Mouse (Mus musculus) stomach, postnatal 0 days (tissue): ENCODE data around the gene Znrf3. TPM values are rescaled to one million over a fixed set of nuclear protein-coding genes. Genes with fewer than 3 reads are reported as not detected.
A peak's percentile ranks its signal among the peaks of the same experiment; 100 is the strongest.

Source experiments
- ATAC-seq: fragments of 200-750 bp; cut with Nextera tagmentation; 2 replicates; pipeline ENCODE4 v1.8.0; 2017; ENCODE audit not compliant: low FRiP score, low TSS enrichment
- DNase-seq: peaks from one replicate; pipeline ENCODE4 v3.0.0-alpha.2; 2016; ENCODE audit warnings: low spot score
- H3K27ac ChIP-seq: fragments of 300-500 bp; sonication (generic); replicated peaks from 2 replicates; pipeline ENCODE4 v1.5.1; 2014; ENCODE audit warnings: mild to moderate bottlenecking, control low read depth
- H3K27me3 ChIP-seq: fragments of 300-500 bp; sonication (generic); 2 replicates; pipeline ENCODE4 v1.6.1; 2014; ENCODE audit warnings: low read length; ENCODE audit not compliant: control insufficient read depth, insufficient read depth
- H3K36me3 ChIP-seq: fragments of 300-500 bp; sonication (generic); 2 replicates; pipeline ENCODE4 v1.6.1; 2014; ENCODE audit warnings: low read length, mixed read lengths; ENCODE audit not compliant: control insufficient read depth, insufficient read depth
- H3K4me1 ChIP-seq: fragments of 300-500 bp; sonication (generic); replicated peaks from 2 replicates; pipeline ENCODE4 v1.6.1; 2014; ENCODE audit warnings: antibody characterized with exemption; ENCODE audit not compliant: control insufficient read depth, insufficient read depth
- H3K4me2 ChIP-seq: fragments of 300-500 bp; sonication (generic); replicated peaks from 2 replicates; pipeline ENCODE4 v1.6.1; 2014; ENCODE audit warnings: low read depth, mild to moderate bottlenecking, control low read depth, moderate library complexity
- H3K4me3 ChIP-seq: fragments of 300-500 bp; sonication (generic); 2 replicates; pipeline ENCODE4 v1.5.1; 2014; ENCODE audit warnings: low read depth, low read length, control low read depth
- H3K9ac ChIP-seq: fragments of 300-500 bp; sonication (generic); 2 replicates; pipeline ENCODE4 v1.6.1; 2014; ENCODE audit warnings: mild to moderate bottlenecking, low read length, control low read depth, mixed read lengths
- H3K9me3 ChIP-seq: fragments of 300-500 bp; sonication (generic); 2 replicates; pipeline ENCODE4 v1.6.1; 2016; ENCODE audit warnings: low read length; ENCODE audit not compliant: control insufficient read depth
- CTCF ChIP-seq: IDR thresholded peaks from 2 replicates; pipeline ENCODE4 v1.5.1; 2016; ENCODE audit warnings: antibody characterized with exemption, low read depth, mild to moderate bottlenecking, moderate library complexity
- EP300 ChIP-seq: optimal IDR thresholded peaks from 2 replicates; pipeline ENCODE3; 2016; ENCODE audit warnings: antibody characterized with exemption
- WGBS: fragments of 180-500 bp; shearing (Covaris S2); extraction: QIAGEN DNeasy Blood & Tissue Kit; methylation state at CpG from one replicate; pipeline ENCODE4 v1.1.7; 2014; 5-methylcytosine and 5-hydroxymethylcytosine counted together
- polyA plus RNA-seq: library from polyadenylated mRNA; unstranded; fragments of >200 nt; fragmentation: Nextera tagmentation; extraction: Ambion mirVana; gene quantifications from 2 replicates; pipeline ENCODE4 v1.2.1, GENCODE M21; 2015

Gene Znrf3
- polyA plus RNA-seq, 1 experiment from 2014 or later = 9.3 TPM

- WGBS = 79% methylated on average over 2 of the region's 2 CpGs
- TF ChIP-seq CTCF (no peak), EP300 (no peak)
- DNase-seq (no peak), ATAC-seq (no peak)
- Histone ChIP-seq H3K36me3 (no peaks in the 10 kb centered on the region), H3K27ac (no peak overlapping the region), H3K4me1 (no peaks in the 10 kb centered on the region; the same call in 1 of the 2 replicates), H3K9ac (no peak overlapping the region), H3K9me3 (no peaks in the 10 kb centered on the region), H3K4me2 (no peak overlapping the region), H3K27me3 (no peaks in the 10 kb centered on the region), H3K4me3 (no peak overlapping the region)
Measured at GRCm38 (mm10) chr11:5426317-5426716, 18.3 kb downstream of the Znrf3 start.

DNA sequence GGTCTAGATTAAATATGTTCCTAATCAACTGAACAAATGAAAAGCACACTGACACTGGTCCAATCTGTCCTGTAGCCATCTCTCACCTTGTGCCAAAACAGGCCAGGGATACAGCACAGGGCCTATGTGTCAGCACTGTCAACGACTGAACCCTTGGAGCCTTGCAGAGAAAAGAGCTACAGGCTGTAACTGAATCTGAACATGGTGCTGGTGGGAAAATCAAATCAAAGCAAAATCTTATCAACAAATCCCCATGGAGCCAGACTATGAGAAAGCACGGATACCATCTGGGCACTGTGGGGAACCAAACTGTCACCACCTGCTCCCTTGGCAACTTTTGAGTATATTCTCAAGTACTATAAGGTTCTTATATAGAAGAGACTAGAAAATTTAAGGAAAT, 19.5 kb downstream of the Znrf3 start:
- H3K9ac ChIP-seq = no peak overlapping the region
- no peak for DNase-seq

DNA sequence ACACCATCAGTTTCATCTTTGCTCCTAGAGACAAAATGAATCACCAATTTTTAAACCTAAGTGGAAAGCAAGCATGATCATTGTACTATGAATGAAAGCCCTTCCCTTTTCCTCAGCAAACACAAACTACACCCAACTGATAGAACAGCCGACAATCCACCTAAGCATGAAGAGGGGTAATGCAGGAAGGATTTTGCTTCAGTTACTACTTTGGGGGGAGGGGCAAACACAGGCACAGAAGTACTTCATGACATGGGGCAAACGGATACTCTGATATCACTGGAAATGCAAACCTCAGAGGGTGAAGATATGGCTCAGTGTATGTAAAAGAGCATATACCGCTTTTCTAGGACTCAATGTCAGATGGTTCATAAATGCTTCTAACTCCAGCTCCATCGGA, 20.5 kb downstream of the Znrf3 start:
- WGBS = 59% methylated on average over 4 of the region's 4 CpGs
- no peaks in the 10 kb centered on the region for H3K36me3 ChIP-seq
- no peak overlapping the region for H3K4me2 ChIP-seq
- DNase-seq (no peak), ATAC-seq (no peak)
- H3K4me3 ChIP-seq = no peak overlapping the region
- no peak overlapping the region for H3K27ac ChIP-seq
- TF ChIP-seq CTCF (no peak), EP300 (no peak)
- peaks cover 4% of the 10 kb centered on the region; the same call in 1 of the 2 replicates for H3K4me1 ChIP-seq
- H3K9me3 ChIP-seq = no peaks in the 10 kb centered on the region
- H3K9ac ChIP-seq = no peak overlapping the region
- H3K27me3 ChIP-seq = no peaks in the 10 kb centered on the region

More for the DNA sequence above, 19.5 kb downstream of the Znrf3 start:
- peaks cover 2% of the 10 kb centered on the region; the same call in 1 of the 2 replicates for H3K4me1 ChIP-seq
- no peak overlapping the region for H3K27ac ChIP-seq
- H3K36me3 ChIP-seq = no peaks in the 10 kb centered on the region
- no peak for TF ChIP-seq EP300
- H3K4me3 ChIP-seq = no peak overlapping the region
- no peaks in the 10 kb centered on the region for H3K9me3 ChIP-seq
- no peak for ATAC-seq
- WGBS = 53% methylated on average over 2 of the region's 2 CpGs
- no peak overlapping the region for H3K4me2 ChIP-seq
- no peaks in the 10 kb centered on the region for H3K27me3 ChIP-seq

DNA sequence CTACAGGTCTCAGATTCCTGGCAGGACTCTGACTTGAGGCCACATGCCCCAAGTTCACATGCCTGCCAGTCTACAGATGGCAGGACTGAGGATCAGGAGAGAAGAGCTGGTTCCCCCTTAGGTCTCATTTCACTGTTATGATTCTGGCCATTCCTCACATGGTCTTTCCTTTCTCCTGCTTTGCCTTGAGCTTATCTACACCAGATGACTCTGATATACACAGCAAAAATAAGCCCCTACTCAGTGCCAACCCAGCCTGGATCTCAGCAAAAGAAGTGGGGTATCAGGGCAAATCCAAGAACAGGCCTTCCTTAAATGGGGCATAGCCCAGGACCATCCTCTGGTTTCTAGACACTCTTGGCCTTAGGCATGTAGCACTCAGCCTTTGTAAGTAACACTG, 21.6 kb downstream of the Znrf3 start:
- no peak overlapping the region for H3K27ac ChIP-seq

GRCm38 (mm10) chr11:5422252-5422636, 22.4 kb downstream of the Znrf3 start:
- peaks cover 4% of the 10 kb centered on the region; the same call in 1 of the 2 replicates for H3K4me1 ChIP-seq
- TF ChIP-seq CTCF (no peak), EP300 (no peak)

More for the DNA sequence above, 21.6 kb downstream of the Znrf3 start:
- no peak for ATAC-seq
- Histone ChIP-seq H3K4me2 (no peak overlapping the region), H3K27me3 (no peaks in the 10 kb centered on the region), H3K36me3 (no peaks in the 10 kb centered on the region), H3K9me3 (no peaks in the 10 kb centered on the region), H3K4me1 (peaks cover 4% of the 10 kb centered on the region; the same call in 1 of the 2 replicates), H3K4me3 (no peak overlapping the region), H3K9ac (no peak overlapping the region)
- no peak for DNase-seq
- TF ChIP-seq EP300 = no peak
- TF ChIP-seq CTCF = no peak

DNA sequence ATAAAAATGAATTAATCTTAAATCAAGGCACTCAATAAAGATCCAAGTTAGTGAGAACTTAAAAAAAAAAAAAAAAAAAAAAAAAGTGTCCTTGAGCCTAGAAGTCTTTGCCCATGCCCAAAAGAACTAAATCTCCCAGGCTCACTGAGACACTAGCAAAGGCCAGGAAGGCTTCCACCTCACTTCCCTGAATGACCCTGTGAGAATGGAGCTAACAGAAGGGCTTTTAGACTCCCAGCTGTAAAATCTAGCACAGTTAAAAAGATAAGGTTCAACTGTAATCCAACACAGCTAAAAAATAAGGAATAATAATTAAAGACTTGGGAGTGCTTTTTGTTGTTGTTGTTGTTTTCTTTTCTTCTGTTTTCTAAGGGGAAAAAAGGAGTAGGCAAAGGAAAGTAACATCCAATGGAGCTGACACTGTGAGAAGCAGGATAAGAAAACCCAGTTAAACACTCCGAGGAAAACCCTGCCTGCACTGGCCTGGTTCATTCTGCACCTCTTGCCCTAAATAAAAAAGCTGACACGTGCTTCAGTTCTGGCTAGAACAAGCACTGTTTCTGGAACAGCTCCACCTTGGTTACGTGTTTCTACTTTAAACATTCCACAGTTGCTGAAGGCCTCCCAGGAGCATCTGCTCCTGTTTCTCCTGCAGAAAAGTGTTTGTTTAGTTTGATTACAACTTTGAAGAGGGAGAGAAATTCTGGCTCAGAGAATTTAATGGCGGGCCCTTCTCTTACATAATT, 23.0 kb downstream of the Znrf3 start:
- ATAC-seq = peak; percentile 60; the same call in 1 of the 2 replicates

More at GRCm38 (mm10) chr11:5422252-5422636, 22.4 kb downstream of the Znrf3 start:
- Histone ChIP-seq H3K4me2 (no peak overlapping the region), H3K27ac (peak overlapping the region; percentile 69; the same call in 1 of the 2 replicates), H3K9me3 (no peaks in the 10 kb centered on the region), H3K9ac (no peak overlapping the region), H3K4me3 (no peak overlapping the region), H3K27me3 (no peaks in the 10 kb centered on the region), H3K36me3 (no peaks in the 10 kb centered on the region)
- 16% methylated on average over 1 of the region's 1 CpGs for WGBS
- no peak for DNase-seq
- no peak for ATAC-seq

More for the DNA sequence above, 23.0 kb downstream of the Znrf3 start:
- peak; percentile 21 for DNase-seq
- Histone ChIP-seq H3K4me3 (no peak overlapping the region), H3K4me1 (peaks cover 6% of the 10 kb centered on the region; the same call in 1 of the 2 replicates), H3K36me3 (no peaks in the 10 kb centered on the region), H3K9me3 (no peaks in the 10 kb centered on the region), H3K27me3 (no peaks in the 10 kb centered on the region), H3K4me2 (no peak overlapping the region), H3K9ac (no peak overlapping the region), H3K27ac (no peak overlapping the region; the same call in none of the 2 replicates)
- WGBS = 11% methylated on average over 4 of the region's 4 CpGs
- TF ChIP-seq CTCF (no peak), EP300 (no peak)
